Comparison of ENCODE assay signal across 12 mouse cellular contexts in genomic region chr4:128907238-128907968, GRCm38 (mm10). TPM values are rescaled to one million over a fixed set of nuclear protein-coding genes. Genes with fewer than 3 reads are reported as not detected.
DNase-seq lines count a peak whose midpoint lies in the region; ATAC-seq and TF ChIP-seq lines count a peak whose summit lies in the region.
"Had no signal": no experiment of that assay in that cellular context is flagged by ENCODE, and none has a peak within 500 bp of the region (broad histone marks: within the 10 kb centered on the region; RNA-seq: fewer than 3 reads in every experiment).

No protein-coding gene starts in this region.

- H3K4me2 ChIP-seq in forebrain, embryonic 16.5 days (ENCODE audit: low read length), result no peak overlapping the region
- no peak overlapping the region for H3K4me2 ChIP-seq in forebrain, embryonic 12.5 days
- H3K4me2 ChIP-seq in embryonic facial prominence, embryonic 13.5 days, result no peak overlapping the region
- H3K4me2 ChIP-seq in lung, embryonic 15.5 days, result no peak overlapping the region
- no peak overlapping the region for H3K4me2 ChIP-seq in midbrain, embryonic 11.5 days
- H3K4me2 ChIP-seq: heart, embryonic 13.5 days had no signal

- TF ChIP-seq POLR2A in cerebellum, adult 2 months (IDR thresholded peaks at IDR 0.05; ENCODE audit: borderline replicate concordance, insufficient read depth, low read length), result no peak

- H3K9me3 ChIP-seq in forebrain, embryonic 16.5 days (ENCODE audit: control insufficient read depth, low read length), result no peaks in the 10 kb centered on the region
- no peaks in the 10 kb centered on the region for H3K9me3 ChIP-seq in forebrain, embryonic 12.5 days
- H3K9me3 ChIP-seq in embryonic facial prominence, embryonic 13.5 days, result no peaks in the 10 kb centered on the region
- no peaks in the 10 kb centered on the region for H3K9me3 ChIP-seq in lung, embryonic 15.5 days
- H3K9me3 ChIP-seq in midbrain, embryonic 11.5 days (ENCODE audit: control insufficient read depth, low read length), result no peaks in the 10 kb centered on the region
- H3K9me3 ChIP-seq: heart, embryonic 13.5 days had no signal

- no peak for ATAC-seq in forebrain, embryonic 16.5 days
- no peak for ATAC-seq in forebrain, embryonic 12.5 days (ENCODE audit: low FRiP score)
- peak; percentile 13; the same call in 1 of the 2 replicates for ATAC-seq in embryonic facial prominence, embryonic 13.5 days (ENCODE audit: insufficient number of reproducible peaks, insufficient read depth, low FRiP score, low TSS enrichment, low read depth)
- ATAC-seq in lung, embryonic 15.5 days (ENCODE audit: borderline replicate concordance, extremely low read depth, low FRiP score, low TSS enrichment), result peak; percentile 29; the same call in 1 of the 2 replicates
- ATAC-seq in midbrain, embryonic 11.5 days (ENCODE audit: low FRiP score), result no peak
- ATAC-seq: intestine, embryonic 16.5 days had no signal

- H3K9ac ChIP-seq in forebrain, embryonic 16.5 days (replicated peaks; ENCODE audit: low read depth, low read length), result 0 out of 2 replicates have a peak overlapping the region, but pooled peaks have one; percentile 13
- H3K9ac ChIP-seq in forebrain, embryonic 12.5 days, result no peak overlapping the region
- no peak overlapping the region for H3K9ac ChIP-seq in embryonic facial prominence, embryonic 13.5 days
- H3K9ac ChIP-seq in lung, embryonic 15.5 days, result no peak overlapping the region
- H3K9ac ChIP-seq in midbrain, embryonic 11.5 days (ENCODE audit: low read length), result no peak overlapping the region
- H3K9ac ChIP-seq: heart, embryonic 13.5 days had no signal

- H3K4me3 ChIP-seq in forebrain, embryonic 16.5 days (replicated peaks; ENCODE audit: low read length), result no peak overlapping the region
- H3K4me3 ChIP-seq in forebrain, embryonic 12.5 days (replicated peaks), result no peak overlapping the region
- no peak overlapping the region for H3K4me3 ChIP-seq in cerebellum, adult 2 months (replicated peaks; ENCODE audit: insufficient read depth, low read depth, low read length)
- no peak overlapping the region for H3K4me3 ChIP-seq in embryonic facial prominence, embryonic 13.5 days
- no peak overlapping the region for H3K4me3 ChIP-seq in lung, embryonic 15.5 days
- no peak overlapping the region for H3K4me3 ChIP-seq in midbrain, embryonic 11.5 days (ENCODE audit: low read depth, low read length)
- H3K4me3 ChIP-seq: heart, embryonic 13.5 days; left cerebral cortex, adult 2 months had no signal

- H3K27me3 ChIP-seq in forebrain, embryonic 16.5 days (replicated peaks; ENCODE audit: control insufficient read depth, insufficient read depth, low read length), result no peaks in the 10 kb centered on the region
- peaks cover 14% of the 10 kb centered on the region; the same call in 1 of the 2 replicates for H3K27me3 ChIP-seq in forebrain, embryonic 12.5 days
- no peaks in the 10 kb centered on the region for H3K27me3 ChIP-seq in cerebellum, adult 2 months (ENCODE audit: control insufficient read depth, insufficient read depth, low read length)
- H3K27me3 ChIP-seq in embryonic facial prominence, embryonic 13.5 days, result no peaks in the 10 kb centered on the region
- no peaks in the 10 kb centered on the region for H3K27me3 ChIP-seq in lung, embryonic 15.5 days
- H3K27me3 ChIP-seq in midbrain, embryonic 11.5 days (ENCODE audit: control insufficient read depth, insufficient read depth, low read length), result no peaks in the 10 kb centered on the region

- TF ChIP-seq CTCF in cerebellum, adult 2 months (IDR thresholded peaks at IDR 0.05; ENCODE audit: borderline replicate concordance, insufficient read depth, low read depth, low read length), result no peak

- DNase-seq in cerebellum, adult 2 months, result peak; percentile 49 to 58
- no peak for DNase-seq in midbrain, embryonic 11.5 days (ENCODE audit: low spot score, missing footprints)
- no peak for DNase-seq in B cell, adult 2 months
- DNase-seq in thymus, postnatal 4 days, result no peak
- DNase-seq: adrenal gland, postnatal 36 days had no signal

- 0 out of 2 replicates have a peak, but pooled peaks cover 3% of the 10 kb centered on the region for H3K4me1 ChIP-seq in forebrain, embryonic 16.5 days (replicated peaks; ENCODE audit: control insufficient read depth, insufficient read depth, low read length)
- peaks cover 21% of the 10 kb centered on the region for H3K4me1 ChIP-seq in forebrain, embryonic 12.5 days
- peaks cover 73% of the 10 kb centered on the region for H3K4me1 ChIP-seq in cerebellum, adult 2 months (ENCODE audit: control insufficient read depth, insufficient read depth, low read length)
- H3K4me1 ChIP-seq in embryonic facial prominence, embryonic 13.5 days, result peaks cover 42% of the 10 kb centered on the region
- H3K4me1 ChIP-seq in lung, embryonic 15.5 days, result peaks cover 9% of the 10 kb centered on the region; the same call in 1 of the 2 replicates
- peaks cover 7% of the 10 kb centered on the region for H3K4me1 ChIP-seq in midbrain, embryonic 11.5 days (ENCODE audit: control insufficient read depth, insufficient read depth, low read length)

- H3K27ac ChIP-seq in forebrain, embryonic 16.5 days (ENCODE audit: low read length), result no peak overlapping the region
- no peak overlapping the region for H3K27ac ChIP-seq in forebrain, embryonic 12.5 days
- peak overlapping the region; percentile 42 for H3K27ac ChIP-seq in cerebellum, adult 2 months (ENCODE audit: insufficient read depth, low read length)
- peak overlapping the region; percentile 48 for H3K27ac ChIP-seq in embryonic facial prominence, embryonic 13.5 days
- peak overlapping the region; percentile 41; the same call in 1 of the 2 replicates for H3K27ac ChIP-seq in lung, embryonic 15.5 days
- no peak overlapping the region for H3K27ac ChIP-seq in midbrain, embryonic 11.5 days (ENCODE audit: low read depth, low read length)
- H3K27ac ChIP-seq: heart, embryonic 13.5 days; left cerebral cortex, adult 2 months had no signal

- WGBS in forebrain, embryonic 16.5 days, result 64% methylated on average over 12 of the region's 12 CpGs
- 64% methylated on average over 12 of the region's 12 CpGs for WGBS in forebrain, embryonic 12.5 days
- WGBS in cerebellum, adult 2 months, result 26% methylated on average over 12 of the region's 12 CpGs
- WGBS in embryonic facial prominence, embryonic 13.5 days, result 55% methylated on average over 12 of the region's 12 CpGs
- WGBS in lung, embryonic 15.5 days, result 53% methylated on average over 12 of the region's 12 CpGs
- WGBS in midbrain, embryonic 11.5 days, result 69% methylated on average over 12 of the region's 12 CpGs

- peaks cover 3% of the 10 kb centered on the region; the same call in 1 of the 2 replicates for H3K36me3 ChIP-seq in forebrain, embryonic 16.5 days (ENCODE audit: control insufficient read depth, insufficient read depth)
- H3K36me3 ChIP-seq in forebrain, embryonic 12.5 days (replicated peaks), result peaks cover 15% of the 10 kb centered on the region
- H3K36me3 ChIP-seq in embryonic facial prominence, embryonic 13.5 days, result peaks cover 39% of the 10 kb centered on the region
- H3K36me3 ChIP-seq in lung, embryonic 15.5 days, result no peaks in the 10 kb centered on the region
- no peaks in the 10 kb centered on the region for H3K36me3 ChIP-seq in midbrain, embryonic 11.5 days (ENCODE audit: control insufficient read depth, insufficient read depth, low read length)

RNA-seq across cellular contexts. Expression of gene Trim62, which starts 24.0 kb away (rescaled TPM):
- polyA plus RNA-seq in forebrain, embryonic 16.5 days (2015; fragmentation: Nextera tagmentation; extraction: Ambion mirVana), result 9.3 and 10.9 TPM in 2 replicates
- 12.5 and 12.6 TPM in 2 replicates for polyA plus RNA-seq in forebrain, embryonic 12.5 days (2016; fragmentation: Nextera tagmentation; extraction: Ambion mirVana)
- polyA plus RNA-seq in cerebellum, adult 2 months (2012; rRNA removed), result 107 and 129 TPM in 2 replicates
- 8.2 and 11.0 TPM in 2 replicates for polyA plus RNA-seq in embryonic facial prominence, embryonic 13.5 days (2015; fragmentation: Nextera tagmentation; extraction: Ambion mirVana)
- polyA plus RNA-seq in lung, embryonic 15.5 days (2015; fragmentation: Nextera tagmentation; extraction: Ambion mirVana), result 5.0 and 5.7 TPM in 2 replicates
- polyA plus RNA-seq in midbrain, embryonic 11.5 days (2014; fragmentation: Nextera tagmentation; extraction: Ambion mirVana), result 8.3 and 10.3 TPM in 2 replicates

RNA-seq across cellular contexts. Expression of gene Azin2, which starts 54.8 kb away (rescaled TPM):
- 9.8 and 10.3 TPM in 2 replicates for polyA plus RNA-seq in forebrain, embryonic 16.5 days (2015; fragmentation: Nextera tagmentation; extraction: Ambion mirVana)
- polyA plus RNA-seq in forebrain, embryonic 12.5 days (2016; fragmentation: Nextera tagmentation; extraction: Ambion mirVana), result 12.0 and 15.0 TPM in 2 replicates
- polyA plus RNA-seq in cerebellum, adult 2 months (2012; rRNA removed), result 64.6 TPM in 2 replicates
- polyA plus RNA-seq in embryonic facial prominence, embryonic 13.5 days (2015; fragmentation: Nextera tagmentation; extraction: Ambion mirVana), result 31.5 and 36.3 TPM in 2 replicates
- 18.6 and 22.5 TPM in 2 replicates for polyA plus RNA-seq in lung, embryonic 15.5 days (2015; fragmentation: Nextera tagmentation; extraction: Ambion mirVana)
- 11.5 and 14.4 TPM in 2 replicates for polyA plus RNA-seq in midbrain, embryonic 11.5 days (2014; fragmentation: Nextera tagmentation; extraction: Ambion mirVana)

Comparison
In these comparisons a context has a peak if more than half of its experiments do, and no peak if none do; other contexts are left out.
1. ATAC-seq: peak in embryonic facial prominence, embryonic 13.5 days (single experiment) and lung, embryonic 15.5 days (single experiment); none in forebrain, embryonic 16.5 days (single experiment), forebrain, embryonic 12.5 days (single experiment) and midbrain, embryonic 11.5 days (single experiment).
2. H3K27ac ChIP-seq: peak in cerebellum, adult 2 months (single experiment), embryonic facial prominence, embryonic 13.5 days (single experiment) and lung, embryonic 15.5 days (single experiment); none in forebrain, embryonic 16.5 days (single experiment), forebrain, embryonic 12.5 days (single experiment) and midbrain, embryonic 11.5 days (single experiment).
3. DNase-seq: peak in cerebellum, adult 2 months (2 of 2); none in midbrain, embryonic 11.5 days (single experiment), B cell, adult 2 months (0 of 2) and thymus, postnatal 4 days (single experiment).